Mouse (Mus musculus): ENCODE measurements around the gene Ubac2. TPM values are rescaled to one million over a fixed set of nuclear protein-coding genes. Genes with fewer than 3 reads are reported as not detected.
"Not testable (repeated sequence)": the region's sequence is repeated elsewhere in the genome, so short reads cannot be mapped to it uniquely, and the experiment has no call there.

The Ubac2 gene
- polyA plus RNA-seq (2014; fragmentation: Nextera tagmentation; extraction: Ambion mirVana): 55.6 and 56.9 TPM in 2 replicates

DNA sequence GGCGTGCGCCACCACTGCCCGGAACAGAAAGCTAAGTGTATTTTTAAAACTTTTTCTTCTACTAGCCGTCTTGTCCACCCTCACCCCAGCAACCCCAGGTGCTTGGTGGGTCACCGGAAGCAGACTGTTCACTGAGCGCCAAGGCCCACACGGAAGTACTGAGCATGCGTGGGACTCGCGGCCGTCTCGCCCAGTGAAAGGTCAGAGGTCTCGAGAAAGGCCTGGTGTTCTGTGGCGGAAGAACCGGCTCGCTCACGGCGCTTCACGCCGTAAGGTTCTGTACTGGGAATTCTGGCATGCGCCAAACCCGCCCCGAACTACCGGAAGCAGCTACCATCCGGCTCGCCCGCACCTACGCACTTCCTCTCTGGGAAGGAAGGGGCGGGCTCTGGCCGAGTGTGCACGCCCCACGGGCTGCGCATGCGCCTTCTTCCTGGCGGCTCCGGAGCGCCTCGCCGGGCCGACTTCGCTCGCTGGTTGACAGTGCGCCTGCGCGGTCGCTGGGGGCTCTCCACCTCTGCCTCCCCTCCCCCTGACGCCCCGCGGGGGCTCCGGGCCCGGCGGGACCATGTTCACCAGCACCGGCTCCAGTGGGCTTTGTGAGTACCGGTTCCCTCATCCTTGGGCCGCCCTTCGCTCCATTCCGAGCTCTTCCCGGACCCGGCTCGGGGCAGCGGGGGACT is at the start of gene Ubac2:
Gene Ubac2, plus strand, starts transcription at position 445 of the 683 bp plus-strand sequence.
- peak; percentile 99 for DNase-seq (ENCODE audit: low spot score)
- Histone ChIP-seq H3K9ac (ENCODE audit: low read length) (peak within 1 kb of the TSS; percentile 95), H3K4me1 (ENCODE audit: control insufficient read depth, insufficient read depth, low read length) (peaks cover 10% of the 10 kb centered on the region; the same call in 1 of the 2 replicates), H3K9me3 (replicated peaks; ENCODE audit: control insufficient read depth, low read length) (no peaks in the 10 kb centered on the region), H3K36me3 (ENCODE audit: control insufficient read depth, insufficient read depth, low read length) (0 out of 2 replicates have a peak, but pooled peaks cover 2% of the 10 kb centered on the region), H3K27ac (ENCODE audit: low read depth, low read length) (peak within 1 kb of the TSS; percentile 89), H3K4me2 (ENCODE audit: low read length) (peak within 1 kb of the TSS; percentile 94), H3K4me3 (ENCODE audit: low read depth, low read length) (peak within 1 kb of the TSS; percentile 92), H3K27me3 (replicated peaks; ENCODE audit: control insufficient read depth, insufficient read depth, low read length) (no peaks in the 10 kb centered on the region)
- WGBS: under 1% methylated on average over 61 of the region's 61 CpGs
- peak; percentile 98 for ATAC-seq

DNA sequence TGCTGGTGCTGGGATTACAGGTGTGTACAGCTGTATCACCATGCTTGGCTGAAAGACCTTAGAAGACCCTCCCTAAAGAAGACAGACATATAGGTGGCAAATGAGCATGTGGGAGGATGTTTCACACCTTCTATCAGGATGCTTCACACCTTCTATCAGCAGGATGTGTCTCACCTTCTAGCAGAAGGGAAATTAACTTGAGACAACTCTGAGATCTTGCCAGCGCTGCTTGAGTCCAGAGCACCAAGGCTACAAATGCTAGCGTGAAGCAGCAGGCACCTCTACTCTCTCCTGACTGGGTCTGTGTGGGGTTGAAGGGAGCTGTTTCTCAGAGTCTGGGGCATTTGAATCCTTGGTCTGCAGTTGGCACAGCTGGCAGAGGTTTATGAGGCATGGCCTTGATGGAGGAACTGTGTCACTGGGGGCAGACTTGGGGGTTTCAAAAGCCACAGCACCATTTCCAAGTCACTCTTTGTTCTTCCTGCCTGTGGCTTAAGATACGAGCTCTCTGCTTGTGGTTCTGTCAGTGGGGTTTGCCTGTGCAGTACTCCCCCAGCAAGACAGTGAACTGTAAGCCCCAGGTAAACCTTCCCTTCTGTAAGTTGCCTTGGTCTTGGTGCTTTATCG is 48.5 kb upstream of the Ubac2 start:
- Histone ChIP-seq H3K9ac (ENCODE audit: low read length) (no peak overlapping the region), H3K4me2 (ENCODE audit: low read length) (no peak overlapping the region), H3K27ac (ENCODE audit: low read depth, low read length) (no peak overlapping the region), H3K4me3 (ENCODE audit: low read depth, low read length) (no peak overlapping the region), H3K27me3 (replicated peaks; ENCODE audit: control insufficient read depth, insufficient read depth, low read length) (no peaks in the 10 kb centered on the region), H3K4me1 (ENCODE audit: control insufficient read depth, insufficient read depth, low read length) (no peaks in the 10 kb centered on the region), H3K9me3 (replicated peaks; ENCODE audit: control insufficient read depth, low read length) (peaks cover 4% of the 10 kb centered on the region; the same call in 1 of the 2 replicates), H3K36me3 (ENCODE audit: control insufficient read depth, insufficient read depth, low read length) (no peaks in the 10 kb centered on the region)
- 93% methylated on average over 4 of the region's 4 CpGs for whole genome bisulfite sequencing
- DNase-seq (ENCODE audit: low spot score) (no peak), ATAC-seq (no peak)

DNA sequence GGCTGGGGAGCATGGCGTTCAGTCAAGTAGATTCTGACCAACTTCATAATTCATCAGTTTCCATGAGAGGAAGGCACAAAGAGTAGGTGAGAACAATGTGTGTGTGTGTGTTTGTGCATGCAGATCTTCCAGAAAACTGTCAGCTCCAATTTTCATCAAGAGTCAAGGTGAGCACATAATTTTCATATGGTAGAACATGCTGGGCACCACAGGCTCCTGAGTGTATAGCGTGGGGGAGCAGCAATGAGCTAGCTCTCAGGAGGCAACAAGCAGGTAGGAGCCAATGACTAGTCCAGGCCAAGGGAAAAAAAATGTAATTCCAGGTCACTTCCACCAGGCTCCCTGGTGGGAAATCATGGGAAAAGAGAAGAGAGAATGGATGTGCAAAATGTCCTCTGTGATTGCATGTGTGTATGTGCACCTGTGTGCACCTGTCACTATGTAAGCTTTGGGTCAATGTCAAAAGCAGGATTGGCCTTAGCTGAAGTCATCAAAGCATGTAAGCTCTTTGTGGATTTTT is 45.4 kb upstream of the Ubac2 start:
- DNase-seq (ENCODE audit: low spot score): no peak
- 96% methylated on average over 2 of the region's 2 CpGs for WGBS

DNA sequence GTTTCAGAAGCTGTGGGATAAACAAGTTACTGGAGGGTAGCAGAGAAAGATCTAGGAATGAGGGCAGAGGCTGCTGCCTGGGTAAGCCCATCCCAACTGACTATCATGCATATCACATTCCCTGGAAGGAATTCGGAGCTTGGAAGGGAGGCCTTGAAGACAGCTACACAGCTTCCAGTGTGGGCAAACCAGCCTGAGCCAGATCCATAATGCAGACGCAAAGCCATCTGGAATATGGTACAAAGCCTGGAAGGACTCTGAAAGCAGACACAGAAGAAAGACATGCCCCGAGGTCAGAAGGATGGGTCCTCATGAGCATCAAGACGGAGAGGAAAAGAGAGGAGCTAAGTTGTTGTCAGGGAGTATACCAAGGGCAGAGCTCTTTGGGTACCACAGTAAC is 40.3 kb upstream of the Ubac2 start:
- H3K27ac ChIP-seq (ENCODE audit: low read depth, low read length): no peak overlapping the region
- no peak overlapping the region for H3K9ac ChIP-seq (ENCODE audit: low read length)
- H3K4me3 ChIP-seq (ENCODE audit: low read depth, low read length): no peak overlapping the region
- no peaks in the 10 kb centered on the region for H3K36me3 ChIP-seq (ENCODE audit: control insufficient read depth, insufficient read depth, low read length)
- H3K4me1 ChIP-seq (ENCODE audit: control insufficient read depth, insufficient read depth, low read length): no peaks in the 10 kb centered on the region
- peaks cover 9% of the 10 kb centered on the region; the same call in 1 of the 2 replicates for H3K9me3 ChIP-seq (replicated peaks; ENCODE audit: control insufficient read depth, low read length)
- ATAC-seq: no peak
- DNase-seq (ENCODE audit: low spot score): no peak
- H3K4me2 ChIP-seq (ENCODE audit: low read length): no peak overlapping the region
- no peaks in the 10 kb centered on the region for H3K27me3 ChIP-seq (replicated peaks; ENCODE audit: control insufficient read depth, insufficient read depth, low read length)
- 94% methylated on average over 4 of the region's 4 CpGs for WGBS

More for the DNA sequence above, 45.4 kb upstream of the Ubac2 start:
- no peak overlapping the region for H3K4me3 ChIP-seq (ENCODE audit: low read depth, low read length)
- no peak for ATAC-seq
- H3K4me1 ChIP-seq (ENCODE audit: control insufficient read depth, insufficient read depth, low read length): no peaks in the 10 kb centered on the region
- no peaks in the 10 kb centered on the region for H3K36me3 ChIP-seq (ENCODE audit: control insufficient read depth, insufficient read depth, low read length)
- no peak overlapping the region for H3K9ac ChIP-seq (ENCODE audit: low read length)
- no peaks in the 10 kb centered on the region for H3K27me3 ChIP-seq (replicated peaks; ENCODE audit: control insufficient read depth, insufficient read depth, low read length)
- no peak overlapping the region for H3K4me2 ChIP-seq (ENCODE audit: low read length)
- peaks cover 4% of the 10 kb centered on the region; the same call in 1 of the 2 replicates for H3K9me3 ChIP-seq (replicated peaks; ENCODE audit: control insufficient read depth, low read length)
- H3K27ac ChIP-seq (ENCODE audit: low read depth, low read length): no peak overlapping the region

DNA sequence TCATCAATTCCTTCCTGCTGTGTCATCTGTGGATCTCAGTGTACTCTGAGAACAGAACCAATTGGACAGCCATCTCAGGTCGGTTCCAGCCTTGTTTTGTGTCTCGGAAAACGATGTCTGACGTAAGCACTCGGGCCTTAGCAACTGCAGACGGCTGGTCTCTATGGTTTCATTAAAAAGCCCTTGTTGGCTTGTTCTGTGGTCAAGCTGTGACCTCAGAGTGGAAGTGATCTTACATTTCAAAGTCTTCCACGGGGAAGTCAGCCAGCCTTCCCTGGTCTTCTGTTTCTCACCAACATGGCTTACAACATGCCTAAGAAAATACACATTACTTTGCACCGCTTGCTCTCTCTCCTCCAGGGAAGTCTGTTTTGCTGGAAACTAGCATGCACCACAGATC is 38.2 kb upstream of the Ubac2 start:
- no peak overlapping the region for H3K4me2 ChIP-seq (ENCODE audit: low read length)
- H3K27me3 ChIP-seq (replicated peaks; ENCODE audit: control insufficient read depth, insufficient read depth, low read length): no peaks in the 10 kb centered on the region
- H3K9me3 ChIP-seq (replicated peaks; ENCODE audit: control insufficient read depth, low read length): peaks cover 9% of the 10 kb centered on the region; the same call in 1 of the 2 replicates
- ATAC-seq (no peak), DNase-seq (ENCODE audit: low spot score) (no peak)
- H3K27ac ChIP-seq (ENCODE audit: low read depth, low read length): no peak overlapping the region
- no peaks in the 10 kb centered on the region for H3K4me1 ChIP-seq (ENCODE audit: control insufficient read depth, insufficient read depth, low read length)
- WGBS: 89% methylated on average over 8 of the region's 8 CpGs
- no peak overlapping the region for H3K9ac ChIP-seq (ENCODE audit: low read length)
- no peaks in the 10 kb centered on the region for H3K36me3 ChIP-seq (ENCODE audit: control insufficient read depth, insufficient read depth, low read length)
- no peak overlapping the region for H3K4me3 ChIP-seq (ENCODE audit: low read depth, low read length)

DNA sequence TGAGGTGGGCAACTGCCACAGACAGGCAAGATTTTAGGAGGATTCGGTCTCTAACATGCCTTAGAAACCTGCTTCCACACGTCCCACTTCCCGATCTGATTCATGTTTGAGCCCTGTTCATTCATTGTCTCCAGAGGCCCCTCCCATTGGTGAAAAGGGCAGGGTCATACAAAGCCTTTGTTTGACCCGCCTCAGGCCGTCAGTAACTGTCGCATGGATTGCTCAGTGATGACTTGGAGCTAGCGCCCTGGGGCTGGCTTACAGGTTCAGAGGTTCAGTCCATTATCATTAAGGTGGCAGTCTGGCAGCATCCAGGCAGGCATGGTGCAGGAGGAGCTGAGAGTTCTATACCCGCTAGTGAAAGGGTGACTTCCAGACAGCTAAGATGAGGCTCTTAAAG is 33.9 kb upstream of the Ubac2 start:
- Histone ChIP-seq H3K9me3 (replicated peaks; ENCODE audit: control insufficient read depth, low read length) (no peaks in the 10 kb centered on the region), H3K36me3 (ENCODE audit: control insufficient read depth, insufficient read depth, low read length) (no peaks in the 10 kb centered on the region), H3K27ac (ENCODE audit: low read depth, low read length) (no peak overlapping the region), H3K4me1 (ENCODE audit: control insufficient read depth, insufficient read depth, low read length) (no peaks in the 10 kb centered on the region), H3K27me3 (replicated peaks; ENCODE audit: control insufficient read depth, insufficient read depth, low read length) (no peaks in the 10 kb centered on the region), H3K4me2 (ENCODE audit: low read length) (no peak overlapping the region), H3K4me3 (ENCODE audit: low read depth, low read length) (no peak overlapping the region), H3K9ac (ENCODE audit: low read length) (no peak overlapping the region)
- 64% methylated on average over 8 of the region's 8 CpGs for WGBS
- no peak for ATAC-seq
- DNase-seq (ENCODE audit: low spot score): no peak

DNA sequence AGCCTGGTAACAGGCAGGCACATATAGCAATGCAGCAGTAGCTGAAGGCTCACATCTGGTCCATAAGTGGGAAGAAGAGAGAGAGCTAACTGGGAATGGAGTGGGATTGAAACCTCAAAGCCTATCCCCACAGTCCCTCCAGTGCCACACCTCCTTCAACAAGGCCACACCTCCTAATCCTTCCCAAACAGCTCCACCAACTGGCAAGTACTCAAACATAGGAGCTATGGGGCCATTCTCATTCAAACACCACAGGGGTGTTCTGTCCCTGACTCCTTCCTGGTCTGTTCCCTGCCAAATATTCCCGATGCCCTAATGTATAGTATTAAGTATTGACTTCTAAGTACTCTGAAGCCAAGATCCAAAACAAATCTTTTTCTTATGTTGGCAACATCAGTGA is 27.2 kb upstream of the Ubac2 start:
- ATAC-seq (no peak), DNase-seq (ENCODE audit: low spot score) (no peak)
- WGBS: 85% methylated on average over 1 of the region's 1 CpGs
- Histone ChIP-seq H3K4me2 (ENCODE audit: low read length) (no peak overlapping the region), H3K9ac (ENCODE audit: low read length) (no peak overlapping the region), H3K4me3 (ENCODE audit: low read depth, low read length) (no peak overlapping the region), H3K27ac (ENCODE audit: low read depth, low read length) (no peak overlapping the region), H3K4me1 (ENCODE audit: control insufficient read depth, insufficient read depth, low read length) (no peaks in the 10 kb centered on the region), H3K36me3 (ENCODE audit: control insufficient read depth, insufficient read depth, low read length) (no peaks in the 10 kb centered on the region), H3K9me3 (replicated peaks; ENCODE audit: control insufficient read depth, low read length) (no peaks in the 10 kb centered on the region), H3K27me3 (replicated peaks; ENCODE audit: control insufficient read depth, insufficient read depth, low read length) (no peaks in the 10 kb centered on the region)

DNA sequence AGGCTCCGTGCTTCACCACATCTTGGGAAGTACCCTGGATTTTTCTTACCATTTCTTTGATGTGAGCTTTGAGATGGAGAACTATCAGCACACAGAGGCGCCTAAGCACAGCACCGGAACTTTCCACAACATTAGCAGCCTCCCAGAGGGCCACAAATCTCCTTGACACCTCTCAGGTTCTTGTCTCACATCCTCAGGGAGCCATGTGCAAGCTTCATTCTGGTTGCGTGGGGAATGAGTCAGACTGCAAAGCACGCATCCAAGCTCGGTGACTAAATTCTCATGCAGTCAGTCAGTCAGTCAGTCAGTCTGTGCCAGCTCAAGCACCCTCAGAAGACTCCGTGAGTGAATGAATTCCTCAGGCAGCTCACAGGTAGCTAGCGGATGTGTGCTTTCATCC is 25.9 kb upstream of the Ubac2 start:
- no peak overlapping the region for H3K27ac ChIP-seq (ENCODE audit: low read depth, low read length)
- H3K9ac ChIP-seq (ENCODE audit: low read length): no peak overlapping the region
- 91% methylated on average over 8 of the region's 8 CpGs for WGBS
- no peaks in the 10 kb centered on the region for H3K4me1 ChIP-seq (ENCODE audit: control insufficient read depth, insufficient read depth, low read length)
- no peak overlapping the region for H3K4me3 ChIP-seq (ENCODE audit: low read depth, low read length)
- H3K27me3 ChIP-seq (replicated peaks; ENCODE audit: control insufficient read depth, insufficient read depth, low read length): no peaks in the 10 kb centered on the region
- DNase-seq (ENCODE audit: low spot score) (no peak), ATAC-seq (no peak)
- H3K36me3 ChIP-seq (ENCODE audit: control insufficient read depth, insufficient read depth, low read length): no peaks in the 10 kb centered on the region
- no peaks in the 10 kb centered on the region for H3K9me3 ChIP-seq (replicated peaks; ENCODE audit: control insufficient read depth, low read length)
- H3K4me2 ChIP-seq (ENCODE audit: low read length): no peak overlapping the region

DNA sequence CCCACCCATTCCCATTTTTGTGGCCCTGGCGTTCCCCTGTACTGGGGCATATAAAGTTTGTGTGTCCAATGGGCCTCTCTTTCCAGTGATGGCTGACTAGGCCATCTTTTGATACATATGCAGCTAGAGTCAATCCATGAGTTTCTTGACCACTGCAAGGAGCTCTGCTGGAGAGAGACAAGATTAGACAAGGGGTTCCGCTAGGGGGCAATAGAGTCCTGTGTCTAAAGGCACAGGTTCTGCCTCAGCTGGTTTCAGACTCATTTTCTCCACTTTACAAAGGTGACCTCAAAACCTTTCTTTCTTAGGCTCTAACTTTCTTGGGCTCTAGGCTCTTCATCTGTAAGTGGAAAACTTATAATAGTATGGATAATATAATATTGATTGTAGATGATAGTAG is 13.3 kb upstream of the Ubac2 start:
- H3K36me3 ChIP-seq (ENCODE audit: control insufficient read depth, insufficient read depth, low read length); H3K27me3 ChIP-seq (replicated peaks; ENCODE audit: control insufficient read depth, insufficient read depth, low read length); H3K27ac ChIP-seq (ENCODE audit: low read depth, low read length); H3K9me3 ChIP-seq (replicated peaks; ENCODE audit: control insufficient read depth, low read length); H3K4me3 ChIP-seq (ENCODE audit: low read depth, low read length); H3K9ac ChIP-seq (ENCODE audit: low read length); H3K4me2 ChIP-seq (ENCODE audit: low read length); H3K4me1 ChIP-seq (ENCODE audit: control insufficient read depth, insufficient read depth, low read length): not testable (repeated sequence)
- ATAC-seq (peak; percentile 68; the same call in 1 of the 2 replicates), DNase-seq (ENCODE audit: low spot score) (peak; percentile 80)
- 13% methylated on average over 2 of the region's 2 CpGs for WGBS

Data from forebrain, embryonic 14.5 days (tissue).